Mouse (Mus musculus) spleen, postnatal 4 days (tissue): ENCODE data around the gene Dennd4b.
"Not testable (repeated sequence)": the region's sequence is repeated elsewhere in the genome, so short reads cannot be mapped to it uniquely, and the experiment has no call there.

ENCODE experiments used
- DNase-seq, 2 experiments: peaks; one replicate each; pipeline ENCODE4 v3.0.0; 2022; ENCODE audit warnings: low spot score in 2 of 2

Dennd4b gene

DNA sequence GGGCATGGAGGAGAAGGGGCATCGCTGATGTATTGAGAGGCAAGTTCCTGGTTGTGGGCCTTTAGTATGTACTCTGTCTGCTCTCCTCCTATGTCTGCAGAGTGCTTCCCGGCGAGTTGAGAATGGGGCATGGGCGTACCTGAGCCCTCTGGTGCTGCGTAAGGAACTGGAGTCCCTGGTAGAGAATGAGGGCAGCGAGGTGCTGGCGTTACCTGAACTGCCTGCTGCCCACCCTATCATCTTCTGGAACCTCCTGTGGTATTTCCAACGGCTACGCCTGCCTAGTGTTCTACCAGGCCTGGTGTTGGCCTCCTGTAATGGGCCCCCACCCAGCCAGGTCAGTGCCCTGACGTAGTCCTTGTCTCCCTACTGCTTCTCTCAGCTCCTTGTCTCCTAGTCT is 13.2 kb downstream of the Dennd4b start:
- no peak for DNase-seq

DNA sequence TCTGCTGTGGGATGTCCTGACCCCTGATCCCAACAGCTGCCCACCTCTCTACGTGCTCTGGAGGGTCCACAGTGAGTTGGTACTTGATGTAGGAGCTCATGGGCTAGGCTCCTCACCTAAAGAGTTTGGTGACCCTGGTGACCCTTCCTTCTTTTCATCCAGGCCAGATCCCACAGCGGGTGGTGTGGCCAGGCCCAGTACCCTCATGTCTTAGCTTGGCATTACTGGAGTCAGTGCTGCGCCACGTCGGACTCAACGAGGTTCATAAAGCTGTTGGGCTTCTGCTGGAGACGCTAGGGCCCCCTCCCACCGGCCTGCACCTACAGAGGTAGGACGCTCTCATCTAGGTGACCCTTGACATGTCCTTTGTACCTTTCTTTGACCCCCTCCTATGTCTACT is 14.2 kb downstream of the Dennd4b start:
- DNase-seq, result no peak

DNA sequence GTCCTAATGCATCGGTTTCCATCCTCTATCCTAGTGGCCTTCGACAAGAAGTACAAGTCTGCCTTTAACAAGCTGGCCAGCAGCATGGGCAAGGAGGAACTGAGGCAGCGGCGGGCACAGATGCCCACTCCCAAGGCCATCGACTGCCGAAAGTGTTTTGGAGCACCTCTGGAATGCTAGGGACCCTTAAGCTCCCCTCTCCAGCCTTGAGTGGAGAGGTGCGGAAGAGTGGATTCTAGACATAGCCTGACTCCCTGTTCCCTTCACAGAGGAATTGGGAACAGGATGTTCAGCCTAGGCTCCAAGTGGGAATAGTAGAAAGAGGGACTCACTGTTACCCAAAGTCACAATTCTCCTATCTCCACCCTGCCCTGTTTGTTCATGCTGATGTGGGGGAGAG is 14.8 kb downstream of the Dennd4b start:
- DNase-seq, result no peak

DNA sequence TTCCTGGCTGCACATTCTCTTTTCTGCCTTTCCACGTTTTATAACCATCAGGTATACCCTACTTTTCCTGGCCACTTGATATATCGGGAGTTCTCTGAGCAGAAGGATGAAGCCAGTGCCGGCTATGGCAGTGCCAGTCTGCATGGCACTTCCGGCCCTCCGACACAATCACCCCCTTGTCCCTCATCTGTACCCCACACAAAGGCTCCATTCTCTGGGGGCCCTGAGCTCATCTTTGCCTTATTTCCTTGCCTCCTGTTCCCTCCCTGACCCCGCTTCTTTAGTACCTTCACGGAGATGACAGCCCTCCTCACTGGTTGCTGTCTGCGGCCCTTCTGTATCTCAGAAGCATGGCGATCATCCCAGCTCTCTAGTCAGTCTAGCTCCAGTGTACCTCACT is 15.7 kb downstream of the Dennd4b start:
- no peak for DNase-seq

DNA sequence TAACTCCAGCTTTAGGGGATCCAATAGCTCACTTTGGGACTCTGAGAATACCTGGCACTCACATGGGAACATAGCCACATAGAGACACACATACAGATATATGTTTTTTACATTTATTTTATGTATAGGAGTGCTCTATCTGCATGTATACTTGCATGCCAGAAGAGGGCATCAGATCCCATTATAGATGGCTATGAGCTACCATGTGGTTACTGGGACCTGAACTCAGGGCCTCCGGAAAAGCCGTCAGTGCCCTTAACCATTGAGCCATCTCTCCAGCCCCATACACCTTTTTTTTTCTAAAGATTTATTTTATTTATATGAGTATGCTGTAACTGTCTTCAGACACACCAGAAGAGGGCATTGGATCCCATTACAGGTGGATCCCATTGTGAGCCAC is 19.2 kb downstream of the Dennd4b start:
- no peak for DNase-seq

DNA sequence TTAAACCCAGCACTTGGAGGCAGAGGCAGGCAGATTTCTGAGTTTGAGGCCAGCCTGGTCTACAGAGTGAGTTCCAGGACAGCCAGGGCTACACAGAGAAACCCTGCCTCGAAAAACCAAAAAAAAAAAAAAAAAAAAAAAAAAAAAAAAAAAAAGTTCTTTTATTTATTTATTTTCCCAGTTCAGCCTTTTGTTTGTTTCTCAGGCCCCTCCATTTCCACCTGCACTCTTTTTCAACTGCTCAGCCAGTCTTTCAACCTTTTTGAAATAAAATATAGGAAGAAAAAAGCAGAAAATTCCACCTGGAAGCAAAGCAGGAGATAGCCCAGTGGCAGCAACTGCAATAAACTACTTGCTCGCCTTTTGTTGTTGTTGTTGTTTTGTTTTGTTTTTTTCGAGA is 24.4 kb downstream of the Dennd4b start:
- not testable (repeated sequence) for DNase-seq

DNA sequence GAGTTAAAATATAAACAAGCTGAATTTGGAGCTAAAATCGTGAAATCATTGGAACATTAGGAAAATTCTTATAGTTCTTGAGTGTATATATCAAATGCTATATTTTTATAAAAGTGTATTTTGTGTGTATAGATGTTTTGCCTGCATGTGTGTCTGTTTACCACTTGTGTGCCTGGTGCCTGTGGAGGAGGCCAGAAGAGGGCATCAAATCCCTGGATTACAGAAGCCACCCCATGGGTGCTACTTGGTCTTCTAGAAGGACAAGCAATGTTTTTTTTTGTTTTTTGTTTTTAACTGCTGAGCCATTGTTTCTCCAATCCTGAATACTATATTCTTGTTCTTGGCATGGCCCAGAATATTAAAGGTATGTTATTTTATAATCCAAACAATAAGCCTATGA is 25.6 kb downstream of the Dennd4b start:
- DNase-seq, result no peak

DNA sequence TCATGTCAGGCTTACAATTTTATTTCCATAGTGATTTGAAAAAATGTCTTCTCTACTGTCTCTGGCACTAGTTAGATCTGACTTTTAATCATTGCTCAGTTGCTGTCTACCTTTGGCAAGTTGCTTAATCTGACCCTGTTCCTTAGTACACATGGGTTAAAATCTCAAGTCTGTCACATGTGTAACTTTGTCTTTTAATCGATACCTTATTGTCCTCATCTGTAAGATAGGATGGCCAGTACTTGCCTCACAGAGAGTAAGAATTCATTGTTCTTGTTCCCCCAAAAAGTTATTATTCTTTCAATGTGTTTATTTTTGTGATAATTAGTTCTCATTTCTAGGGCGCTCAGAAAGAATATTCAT is 27.0 kb downstream of the Dennd4b start:
- no peak for DNase-seq

DNA sequence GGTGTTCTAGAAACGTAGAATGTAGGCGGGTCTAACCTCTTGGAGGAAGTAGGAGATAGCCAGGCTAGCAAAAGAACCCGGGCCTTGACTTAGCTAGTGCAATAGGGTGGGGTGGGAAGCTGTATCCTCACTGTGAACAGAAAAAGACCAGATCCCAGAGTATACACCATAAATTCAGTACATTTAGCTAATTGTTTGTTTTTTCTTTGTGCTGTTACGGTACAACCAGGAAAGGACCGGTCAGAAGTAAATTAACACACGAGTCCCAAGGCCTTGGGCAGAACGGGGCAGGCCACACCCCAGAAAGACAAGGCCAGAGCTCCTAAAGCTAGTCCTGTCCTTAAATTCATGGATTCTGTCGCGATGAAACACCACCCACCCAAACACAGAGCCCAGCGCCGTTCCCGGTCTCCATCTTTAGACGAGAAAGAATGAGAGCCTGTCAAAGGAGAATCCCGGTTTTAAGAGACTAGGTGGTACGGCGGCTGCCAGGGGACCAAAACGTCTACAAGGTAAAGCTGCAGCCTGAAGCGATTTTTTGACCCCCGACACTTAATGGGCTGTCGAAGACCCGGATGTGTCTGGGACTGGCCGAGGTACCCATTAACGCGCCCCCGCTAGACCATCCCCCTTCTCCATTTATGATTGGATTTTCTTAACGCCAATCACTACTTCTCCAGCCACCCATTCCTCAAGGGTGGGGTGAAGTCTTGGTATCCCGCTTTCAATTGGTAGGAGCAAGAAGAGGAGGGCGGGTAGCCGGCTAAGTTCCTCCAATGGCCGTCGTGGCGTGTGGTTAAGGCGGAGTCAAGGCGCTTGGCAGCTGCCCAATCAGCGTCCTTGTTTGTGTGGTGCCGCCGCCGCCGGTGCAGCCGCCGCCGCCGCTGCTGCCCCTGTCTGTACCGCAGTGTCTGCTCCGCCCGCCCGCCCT is 27.6 kb downstream of the Dennd4b start, which contains the start of gene Gatad2b:
Gene Gatad2b, plus strand, starts transcription at position 834 of the 931 bp plus-strand sequence.
- DNase-seq, result peak; percentile 97

DNA sequence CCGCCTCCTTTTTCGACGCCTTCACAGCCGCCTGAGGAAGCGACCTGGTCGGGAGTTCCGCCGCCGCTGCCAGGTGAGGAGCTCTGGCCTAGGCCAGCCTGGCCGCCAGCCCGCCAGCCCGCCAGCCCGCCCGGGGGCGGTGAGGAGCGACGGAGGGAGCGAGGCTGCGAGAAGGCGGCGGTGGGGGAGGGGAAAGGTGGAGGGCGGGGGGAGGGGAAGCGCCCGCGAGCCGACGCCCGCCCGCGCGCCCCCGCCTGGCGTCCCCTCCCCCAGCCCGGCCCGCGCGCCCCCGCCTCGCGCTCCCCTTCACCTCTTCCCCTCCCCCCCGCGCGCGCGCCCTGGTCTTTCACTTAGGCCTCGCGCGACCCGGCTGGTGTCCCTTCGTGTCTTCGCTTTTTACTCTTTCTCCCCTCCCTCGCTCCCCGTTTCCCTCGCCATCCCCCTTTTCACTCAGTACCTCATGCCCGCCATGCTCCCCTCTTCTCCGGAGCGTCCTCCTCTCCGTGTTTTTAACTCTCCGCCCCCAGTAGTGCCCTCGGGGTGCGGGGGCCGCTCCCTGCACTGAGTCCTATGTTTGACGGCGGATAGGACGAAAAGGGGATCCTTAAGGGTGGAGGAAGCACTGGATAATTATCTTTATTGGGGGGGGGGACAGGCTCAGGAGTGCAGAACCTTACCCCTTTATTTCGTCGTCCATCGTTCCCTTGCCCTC is 28.5 kb downstream of the Dennd4b start:
- DNase-seq, result peak; percentile 69 to 88

DNA sequence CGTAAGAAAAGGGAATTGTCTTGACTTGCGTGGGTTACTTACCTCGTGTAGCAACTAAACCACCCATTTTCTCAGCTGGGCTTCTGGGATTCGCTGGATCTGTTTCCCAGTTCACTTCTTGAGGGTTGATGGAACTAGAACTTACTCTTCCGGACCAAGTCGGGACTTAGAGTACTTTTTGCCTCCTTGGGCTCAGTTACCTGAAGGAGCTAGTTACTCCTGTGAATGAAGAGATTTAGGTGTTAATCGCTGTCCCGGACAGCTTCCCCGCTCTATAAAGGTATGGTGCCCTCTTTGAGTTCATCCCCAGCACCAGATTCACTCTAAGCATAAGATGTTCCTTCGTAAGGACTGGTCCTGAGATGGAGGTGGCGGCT is 29.1 kb downstream of the Dennd4b start:
- no peak for DNase-seq

DNA sequence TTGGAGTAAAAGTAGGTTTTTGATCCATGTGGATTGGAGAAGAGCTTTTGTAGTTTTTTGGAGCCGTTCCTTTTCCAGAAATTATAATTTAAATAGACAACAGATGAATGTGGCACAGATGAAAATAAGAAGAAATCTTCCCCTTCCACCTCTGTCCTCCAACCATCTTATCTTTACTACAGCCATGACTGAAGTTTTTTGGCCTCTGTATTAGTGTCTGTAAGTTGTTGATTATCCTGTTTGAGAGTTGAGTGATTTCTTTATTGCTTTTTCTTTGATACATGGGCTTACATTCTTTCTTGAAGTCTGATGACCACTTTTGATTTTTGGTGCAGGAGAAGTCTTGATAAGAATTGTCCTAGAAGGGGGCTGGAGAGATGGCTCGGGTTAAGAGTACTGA is 29.7 kb downstream of the Dennd4b start:
- no peak for DNase-seq

DNA sequence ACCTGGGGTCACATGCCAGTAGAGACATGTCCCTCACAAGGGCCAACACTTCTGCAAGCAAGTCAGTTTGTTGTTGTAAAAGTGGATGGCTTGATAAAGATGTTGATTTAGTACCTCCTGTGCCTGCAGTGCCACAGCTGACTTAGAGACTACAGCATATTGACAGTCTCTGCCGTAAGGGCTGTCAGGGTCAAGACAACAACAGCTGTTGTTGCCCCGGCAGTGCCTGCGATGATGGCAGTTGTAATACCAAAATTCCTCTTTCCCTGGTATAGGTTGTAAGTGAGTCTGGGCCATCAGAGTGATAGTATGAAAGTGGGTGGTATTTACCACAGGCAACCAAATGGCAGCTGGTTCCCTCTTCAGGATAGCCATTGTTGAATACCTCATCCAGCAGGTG is 40.8 kb downstream of the Dennd4b start:
- DNase-seq, result no peak

DNA sequence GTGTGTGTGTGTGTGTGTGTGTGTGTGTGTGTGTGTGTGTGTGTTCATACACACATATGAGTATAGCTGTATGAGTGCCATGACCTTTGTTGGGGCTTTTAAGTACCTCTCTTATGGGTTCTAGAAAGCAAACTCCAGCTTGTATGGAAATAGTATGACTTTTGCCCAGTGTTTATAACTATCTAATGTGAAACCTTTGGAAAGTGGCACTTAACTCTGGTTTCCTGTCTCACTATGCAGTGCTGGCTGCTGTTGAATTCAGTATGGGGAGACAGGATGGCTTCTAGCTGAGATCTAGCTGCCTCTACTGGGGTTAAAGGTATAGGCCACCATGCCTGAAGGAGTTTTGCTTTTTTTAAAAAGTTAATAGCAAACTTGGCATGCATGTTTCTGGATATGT is 44.6 kb downstream of the Dennd4b start:
- no peak for DNase-seq

DNA sequence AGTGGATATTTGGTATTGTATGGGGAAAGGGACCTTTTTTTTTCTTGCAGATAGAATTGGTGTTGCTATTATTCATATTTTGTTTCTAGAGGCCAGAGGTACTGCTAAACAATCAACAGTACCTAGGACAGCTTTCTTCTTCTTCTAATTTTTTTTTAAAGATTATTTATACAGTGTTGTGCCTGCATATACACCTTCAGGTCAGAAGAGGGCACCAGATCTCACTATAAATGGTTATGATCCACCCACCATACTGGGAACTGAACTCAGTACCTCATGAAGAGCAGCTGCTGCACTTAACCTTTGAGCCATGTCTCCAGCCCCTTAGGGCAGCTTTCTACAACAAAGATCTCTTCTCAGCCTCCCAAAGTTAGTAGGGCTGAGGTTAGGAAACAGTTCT is 48.4 kb downstream of the Dennd4b start:
- no peak for DNase-seq

DNA sequence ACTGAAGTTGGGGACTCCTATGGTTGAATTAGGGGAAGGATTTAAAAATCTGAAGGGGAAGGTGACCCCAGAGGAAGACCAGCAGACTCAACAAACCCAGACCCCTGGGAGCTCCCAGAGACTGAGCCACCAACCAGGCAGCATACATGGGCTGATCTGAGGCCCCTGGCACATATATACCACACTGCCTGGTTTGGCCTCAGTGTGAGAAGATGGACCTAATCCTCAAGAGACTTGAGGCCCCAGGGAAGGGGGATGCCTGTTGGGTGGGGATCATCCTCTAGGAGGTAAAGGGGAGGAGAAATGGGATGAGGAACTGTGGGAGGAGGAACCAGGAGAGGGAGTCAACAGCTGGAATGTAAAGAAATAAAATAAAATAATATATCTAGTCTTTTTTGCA is 49.3 kb downstream of the Dennd4b start:
- no peak for DNase-seq

DNA sequence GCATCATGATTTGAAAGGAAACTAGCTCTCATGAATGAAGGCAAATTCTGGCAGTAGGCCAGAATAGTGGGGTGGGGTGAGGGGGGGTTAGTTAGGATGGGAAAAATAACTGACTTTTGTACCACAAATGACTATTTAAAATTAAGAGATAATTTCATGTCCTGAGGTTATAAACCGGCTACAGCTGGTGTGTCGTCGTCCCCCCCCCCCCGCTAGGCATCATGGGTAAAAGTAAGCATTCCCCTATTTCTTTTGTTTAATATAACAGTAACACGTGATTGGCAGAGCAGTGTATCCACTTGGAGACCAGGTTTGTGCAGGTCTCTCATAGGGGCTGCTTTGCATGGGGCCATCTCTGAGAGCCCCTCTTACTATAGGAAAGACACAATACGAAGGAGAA is 57.3 kb downstream of the Dennd4b start:
- DNase-seq, result no peak

DNA sequence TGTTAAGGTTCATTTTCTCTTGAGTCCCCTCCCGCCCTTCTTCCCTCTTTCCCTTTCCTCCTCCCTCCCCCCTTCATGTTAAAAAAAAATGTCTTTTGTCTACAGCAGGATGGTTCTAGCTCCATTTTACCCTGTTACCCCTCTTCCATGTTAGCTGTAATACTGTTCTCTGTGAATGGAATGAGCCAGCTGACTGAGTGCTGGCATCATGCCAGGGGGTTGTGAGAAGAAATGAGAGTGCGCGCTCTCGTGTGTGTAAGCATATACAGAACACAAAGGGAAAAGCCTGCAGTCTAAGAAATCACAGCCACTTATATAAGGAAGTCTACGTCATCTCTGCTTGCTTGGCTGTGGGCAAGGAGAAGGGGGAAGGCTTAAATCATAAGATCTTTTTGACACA is 58.1 kb downstream of the Dennd4b start:
- peak; percentile 37 to 67 for DNase-seq
